Mouse (Mus musculus) neutrophil, adult 5-6 weeks (primary cell): ENCODE measurements around the gene Mlf1. TPM values are rescaled to one million over a fixed set of nuclear protein-coding genes. Genes with fewer than 3 reads are reported as not detected.

ENCODE experiments used
- ATAC-seq: fragments of 151-379, 151-347 bp; 2 replicates; pipeline ENCODE4 v1.8.0; 2017; ENCODE audit warnings: mild to moderate bottlenecking, moderate TSS enrichment; ENCODE audit not compliant: insufficient number of reproducible peaks, poor library complexity, low FRiP score, severe bottlenecking; ENCODE audit errors: extremely low read depth
- total RNA-seq: library from RNA; stranded (forward); fragments of 200-1000 nt; gene quantifications from 2 replicates; pipeline ENCODE4 v1.2.3, GENCODE M21; 2017

The Mlf1 gene
- total RNA-seq: not detected in 2 replicates

- ATAC-seq: 0 out of 2 replicates have a peak, but pooled peaks have one; percentile 33
These were observed at the start of gene Mlf1 for GRCm38 (mm10) chr3:67373872-67374271. TSS of gene Mlf1 (plus strand) at chr3:67374097.

- no peak for ATAC-seq
These were observed 34.3 kb upstream of the Mlf1 start for GRCm38 (mm10) chr3:67339558-67339957.

DNA sequence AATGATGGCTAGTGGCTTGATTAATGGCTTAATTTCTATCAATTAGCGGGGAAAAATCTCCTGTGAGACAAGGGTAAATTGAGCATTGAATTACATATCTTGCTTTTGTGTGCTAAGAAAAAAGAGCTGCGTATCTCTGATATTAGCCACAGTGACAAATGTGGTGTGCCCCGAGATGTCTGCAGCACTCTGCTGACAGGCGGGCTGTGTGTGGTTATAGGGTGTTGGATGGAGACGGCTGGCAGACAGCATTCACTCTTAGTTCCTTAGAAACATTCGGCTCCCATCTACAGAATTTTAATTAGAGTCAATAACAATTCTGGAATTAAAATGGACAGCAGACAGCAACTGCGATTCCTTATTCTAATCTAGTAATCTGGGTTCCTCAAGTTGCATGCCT is 33.0 kb upstream of the Mlf1 start:
- ATAC-seq: no peak

- no peak for ATAC-seq
These were observed 30.8 kb upstream of the Mlf1 start for GRCm38 (mm10) chr3:67343004-67343662.

DNA sequence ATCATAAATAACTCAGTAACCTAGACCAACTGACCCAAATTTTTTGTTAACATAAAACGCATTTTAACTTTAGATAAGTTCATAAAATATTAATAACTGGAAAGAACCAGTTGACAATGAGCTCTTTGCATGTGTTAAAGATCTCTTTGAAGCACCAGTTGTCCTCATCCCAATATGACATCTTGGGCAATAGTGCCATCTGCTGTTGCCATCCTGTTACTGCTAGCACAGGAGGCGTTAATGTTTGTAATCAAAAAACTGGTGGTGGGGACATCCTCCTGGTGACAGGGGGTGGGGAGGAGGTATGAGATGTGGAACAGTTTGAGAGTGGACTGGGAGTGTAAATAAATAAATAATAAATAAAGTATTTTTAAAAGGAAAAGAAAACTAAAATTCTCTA is 29.3 kb upstream of the Mlf1 start:
- ATAC-seq: no peak

DNA sequence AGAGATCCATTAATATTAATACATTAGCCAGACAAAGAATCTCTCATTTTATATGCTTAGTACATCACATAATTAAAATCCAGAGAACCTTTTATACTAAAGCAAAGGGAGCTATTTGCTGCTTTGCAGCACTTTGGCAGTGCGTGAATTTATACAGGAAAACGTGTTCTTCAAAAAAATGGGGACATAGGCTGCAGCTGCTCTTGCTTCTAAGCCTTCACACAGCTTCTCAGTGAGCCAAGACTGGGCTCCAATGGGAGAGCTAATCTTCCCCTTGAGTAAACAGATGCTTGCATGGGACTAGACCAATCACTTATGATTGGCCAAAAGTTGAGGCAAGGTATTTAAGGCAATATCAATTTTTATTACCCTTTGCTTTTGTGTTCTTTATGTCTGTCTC is 27.2 kb upstream of the Mlf1 start:
- no peak for ATAC-seq

- no peak for ATAC-seq
These were observed 22.3 kb upstream of the Mlf1 start for GRCm38 (mm10) chr3:67351406-67352127.

GRCm38 (mm10) chr3:67352128-67352762 is 21.7 kb upstream of the Mlf1 start:
- ATAC-seq: 0 out of 2 replicates have a peak, but pooled peaks have one; percentile 56

GRCm38 (mm10) chr3:67352763-67353149 is 21.1 kb upstream of the Mlf1 start:
- ATAC-seq: no peak

DNA sequence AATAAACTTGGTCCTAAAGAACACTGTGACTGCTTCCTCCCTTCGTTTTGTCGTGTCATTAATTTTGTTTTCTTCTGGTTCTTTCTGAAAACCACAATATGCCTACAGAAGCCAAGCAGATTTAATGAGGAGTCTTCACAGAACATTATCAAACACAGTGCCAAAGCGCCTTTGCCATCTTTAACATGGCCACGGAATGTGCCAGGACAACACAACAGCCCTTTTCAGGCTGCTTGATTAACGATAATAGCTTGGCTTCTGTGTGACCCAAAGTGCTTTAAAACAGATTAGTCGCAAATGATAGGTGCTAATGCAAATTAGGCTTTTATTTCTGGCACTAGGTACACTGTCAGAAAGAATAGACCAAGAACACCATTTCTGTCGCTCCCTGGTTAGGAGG is 15.5 kb upstream of the Mlf1 start:
- ATAC-seq: no peak

DNA sequence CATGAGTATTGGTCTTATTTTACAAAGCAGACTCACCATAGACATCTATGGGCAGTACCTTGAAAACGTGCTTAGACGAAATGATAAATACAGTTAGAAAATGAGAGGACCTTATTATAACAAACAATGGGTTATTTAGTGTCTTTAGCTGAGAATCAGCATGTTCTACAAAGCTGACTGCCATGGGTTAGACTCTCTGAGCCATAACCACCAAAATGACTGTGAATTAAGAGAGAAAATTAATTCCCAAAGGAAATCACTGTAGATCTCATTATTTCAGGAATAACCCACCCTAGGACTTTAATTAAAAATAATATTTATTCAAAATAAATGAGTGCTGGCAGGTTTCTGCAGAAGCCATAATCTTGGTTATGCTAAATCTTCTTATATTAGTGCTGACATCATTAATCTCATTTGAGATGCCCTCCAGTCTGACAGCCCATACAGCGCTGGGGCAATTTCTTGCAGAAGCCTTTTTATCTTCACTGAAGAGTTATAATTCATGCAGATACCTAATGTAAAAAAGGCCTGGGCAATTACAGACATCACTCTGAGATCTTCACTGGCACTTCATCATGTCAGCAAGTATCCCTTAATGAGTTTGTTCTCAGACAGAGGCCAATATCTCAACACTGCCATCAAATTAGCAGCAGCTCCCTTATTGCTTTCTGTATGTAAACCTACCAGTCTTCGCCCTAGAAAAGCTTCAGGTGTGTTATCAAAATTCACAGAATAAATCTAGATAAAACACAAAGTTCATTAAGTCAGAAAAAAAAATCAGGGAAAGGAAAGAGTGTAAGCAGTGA is 7.6 kb upstream of the Mlf1 start:
- ATAC-seq: no peak

DNA sequence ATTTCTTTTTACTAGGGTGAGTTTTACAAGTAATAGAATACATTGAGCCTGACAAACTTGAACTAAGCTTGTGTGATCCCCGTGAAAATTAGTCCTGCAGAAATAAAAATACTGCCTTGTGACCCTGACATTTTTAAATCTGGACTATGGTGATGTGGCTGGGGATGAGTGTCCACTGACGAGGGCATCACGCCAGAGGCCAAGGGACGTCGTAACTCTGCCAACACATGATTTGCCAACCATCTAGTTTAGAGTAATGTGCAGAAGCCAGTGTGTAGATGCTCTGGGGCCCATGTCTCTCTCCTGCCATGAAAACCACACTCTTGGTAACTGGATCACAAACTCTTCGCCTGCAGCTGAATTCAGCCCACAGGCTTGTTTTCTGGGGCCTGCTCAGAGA is 6.4 kb upstream of the Mlf1 start:
- no peak for ATAC-seq

DNA sequence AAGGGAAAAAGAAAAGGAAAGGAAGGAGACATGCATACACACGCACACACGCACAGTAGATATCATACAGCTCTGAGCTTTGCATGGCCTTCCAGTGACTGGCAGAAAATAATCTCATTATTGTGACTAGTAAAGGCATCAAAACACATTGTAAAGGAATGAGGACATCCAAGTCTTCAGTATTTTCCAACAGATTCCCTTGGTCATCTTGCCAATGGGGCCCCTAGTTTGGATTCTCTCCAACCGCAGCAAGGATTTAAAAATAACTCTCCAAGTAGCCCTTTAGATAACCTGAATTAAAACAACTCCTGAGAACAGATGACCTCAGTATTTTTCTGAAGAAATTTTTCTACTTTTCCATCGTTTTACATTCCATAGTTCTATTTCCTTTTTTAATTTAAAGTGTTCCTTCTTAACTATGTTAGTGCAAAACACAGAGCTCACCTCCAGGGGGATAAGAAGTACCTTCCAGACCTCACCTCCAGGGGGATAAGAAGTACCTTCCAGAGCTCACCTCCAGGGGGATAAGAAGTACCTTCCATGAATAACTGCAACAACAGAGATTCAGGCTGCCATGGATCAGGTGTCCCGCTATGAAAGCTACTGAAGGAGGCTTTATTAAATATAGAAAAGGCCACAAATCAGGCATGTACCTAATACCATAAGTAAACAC is 4.4 kb upstream of the Mlf1 start:
- no peak for ATAC-seq

DNA sequence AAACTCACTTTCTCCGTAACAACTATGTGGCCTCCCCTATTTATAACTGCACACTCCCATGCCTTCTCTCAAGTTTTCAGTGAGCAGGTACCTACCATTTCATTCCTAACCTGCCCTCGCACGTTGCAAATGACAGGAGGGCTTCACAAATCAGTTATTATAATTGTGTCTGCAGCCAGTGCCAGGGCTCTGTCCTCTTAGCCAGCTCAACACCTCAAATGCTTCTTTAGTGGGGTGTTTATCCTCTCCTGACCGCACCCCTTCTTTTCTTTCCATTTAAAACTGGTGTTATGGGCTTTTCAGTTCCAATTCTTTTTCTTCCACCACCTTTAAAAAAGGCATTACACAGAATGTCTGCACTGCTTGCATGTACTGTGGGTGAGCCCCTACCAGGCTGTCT is 1.7 kb upstream of the Mlf1 start:
- ATAC-seq: no peak

- ATAC-seq: no peak
These were observed 1.1 kb upstream of the Mlf1 start for GRCm38 (mm10) chr3:67372781-67373180.

- no peak for ATAC-seq
These were observed 472 bp downstream of the Mlf1 start for GRCm38 (mm10) chr3:67374360-67374778.

- no peak for ATAC-seq
These were observed 1.2 kb downstream of the Mlf1 start, which contains the start of gene Gm17402 for GRCm38 (mm10) chr3:67375063-67375462. TSS of gene Gm17402 (minus strand) at chr3:67375163.

DNA sequence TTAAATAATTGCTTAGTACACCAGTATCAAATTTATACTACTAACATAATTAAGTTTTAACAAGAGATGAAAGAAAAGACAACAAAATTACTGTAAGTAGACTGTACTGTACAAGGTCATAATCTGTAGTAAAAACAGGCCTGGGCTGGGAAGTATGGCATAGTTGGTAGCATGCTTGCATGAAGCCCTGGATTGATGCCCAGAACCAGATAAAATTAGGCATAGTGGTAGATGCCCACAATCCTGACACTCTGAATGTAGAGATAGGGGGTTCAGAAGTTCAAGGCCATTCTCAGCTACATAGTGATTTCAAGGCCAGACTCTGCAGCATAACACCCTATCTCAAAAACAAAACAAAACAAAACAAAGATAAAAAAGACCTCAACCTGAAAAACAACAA is 4.3 kb downstream of the Mlf1 start:
- no peak for ATAC-seq
